Mouse (Mus musculus): ENCODE data around the gene Rae1. TPM values are rescaled to one million over a fixed set of nuclear protein-coding genes. Genes with fewer than 3 reads are reported as not detected.

Gene Rae1
- polyA plus RNA-seq, 1 experiment from 2014 or later, result 156 TPM

- H3K4me1 ChIP-seq (ENCODE audit: control insufficient read depth, insufficient read depth, low read length), result no peaks in the 10 kb centered on the region
- H3K27ac ChIP-seq (ENCODE audit: low read depth, low read length), result no peak overlapping the region
- no peak for ATAC-seq
- no peak overlapping the region for H3K4me2 ChIP-seq (ENCODE audit: low read length)
- no peak overlapping the region for H3K9ac ChIP-seq (ENCODE audit: low read length)
- no peaks in the 10 kb centered on the region for H3K27me3 ChIP-seq (replicated peaks; ENCODE audit: control insufficient read depth, insufficient read depth, low read length)
- no peak for DNase-seq (ENCODE audit: low spot score)
- H3K36me3 ChIP-seq (ENCODE audit: control insufficient read depth, insufficient read depth, low read length), result no peaks in the 10 kb centered on the region
- no peak overlapping the region for H3K4me3 ChIP-seq (ENCODE audit: low read depth, low read length)
- H3K9me3 ChIP-seq (replicated peaks; ENCODE audit: control insufficient read depth, low read length), result no peaks in the 10 kb centered on the region
- 84% methylated on average over 6 of the region's 6 CpGs for WGBS
Observed at GRCm38 (mm10) chr2:173053846-173054245, 53.9 kb downstream of the Rae1 start.

GRCm38 (mm10) chr2:173056303-173056881, 56.5 kb downstream of the Rae1 start:
- Histone ChIP-seq H3K27me3 (replicated peaks; ENCODE audit: control insufficient read depth, insufficient read depth, low read length) (no peaks in the 10 kb centered on the region), H3K27ac (ENCODE audit: low read depth, low read length) (no peak overlapping the region), H3K4me1 (ENCODE audit: control insufficient read depth, insufficient read depth, low read length) (no peaks in the 10 kb centered on the region), H3K9ac (ENCODE audit: low read length) (no peak overlapping the region), H3K9me3 (replicated peaks; ENCODE audit: control insufficient read depth, low read length) (no peaks in the 10 kb centered on the region), H3K36me3 (ENCODE audit: control insufficient read depth, insufficient read depth, low read length) (no peaks in the 10 kb centered on the region), H3K4me2 (ENCODE audit: low read length) (no peak overlapping the region), H3K4me3 (ENCODE audit: low read depth, low read length) (no peak overlapping the region)
- WGBS, result 80% methylated on average over 10 of the region's 10 CpGs
- ATAC-seq, result no peak
- no peak for DNase-seq (ENCODE audit: low spot score)

GRCm38 (mm10) chr2:173056882-173057315, 57.0 kb downstream of the Rae1 start:
- 84% methylated on average over 11 of the region's 11 CpGs for WGBS
- no peak overlapping the region for H3K4me2 ChIP-seq (ENCODE audit: low read length)
- ATAC-seq (no peak), DNase-seq (ENCODE audit: low spot score) (no peak)
- no peak overlapping the region for H3K4me3 ChIP-seq (ENCODE audit: low read depth, low read length)
- no peaks in the 10 kb centered on the region for H3K36me3 ChIP-seq (ENCODE audit: control insufficient read depth, insufficient read depth, low read length)
- H3K9ac ChIP-seq (ENCODE audit: low read length), result no peak overlapping the region
- no peaks in the 10 kb centered on the region for H3K9me3 ChIP-seq (replicated peaks; ENCODE audit: control insufficient read depth, low read length)
- no peaks in the 10 kb centered on the region for H3K27me3 ChIP-seq (replicated peaks; ENCODE audit: control insufficient read depth, insufficient read depth, low read length)
- H3K4me1 ChIP-seq (ENCODE audit: control insufficient read depth, insufficient read depth, low read length), result no peaks in the 10 kb centered on the region
- no peak overlapping the region for H3K27ac ChIP-seq (ENCODE audit: low read depth, low read length)

GRCm38 (mm10) chr2:173057623-173058022, 57.7 kb downstream of the Rae1 start:
- no peaks in the 10 kb centered on the region for H3K36me3 ChIP-seq (ENCODE audit: control insufficient read depth, insufficient read depth, low read length)
- no peak overlapping the region for H3K27ac ChIP-seq (ENCODE audit: low read depth, low read length)
- ATAC-seq (no peak), DNase-seq (ENCODE audit: low spot score) (no peak)
- H3K9ac ChIP-seq (ENCODE audit: low read length), result no peak overlapping the region
- H3K27me3 ChIP-seq (replicated peaks; ENCODE audit: control insufficient read depth, insufficient read depth, low read length), result no peaks in the 10 kb centered on the region
- no peak overlapping the region for H3K4me2 ChIP-seq (ENCODE audit: low read length)
- H3K4me1 ChIP-seq (ENCODE audit: control insufficient read depth, insufficient read depth, low read length), result no peaks in the 10 kb centered on the region
- WGBS, result 85% methylated on average over 10 of the region's 10 CpGs
- H3K4me3 ChIP-seq (ENCODE audit: low read depth, low read length), result no peak overlapping the region
- H3K9me3 ChIP-seq (replicated peaks; ENCODE audit: control insufficient read depth, low read length), result no peaks in the 10 kb centered on the region

GRCm38 (mm10) chr2:173058263-173058662, 58.3 kb downstream of the Rae1 start:
- Histone ChIP-seq H3K36me3 (ENCODE audit: control insufficient read depth, insufficient read depth, low read length) (no peaks in the 10 kb centered on the region), H3K27me3 (replicated peaks; ENCODE audit: control insufficient read depth, insufficient read depth, low read length) (no peaks in the 10 kb centered on the region), H3K4me3 (ENCODE audit: low read depth, low read length) (no peak overlapping the region), H3K4me2 (ENCODE audit: low read length) (no peak overlapping the region), H3K27ac (ENCODE audit: low read depth, low read length) (no peak overlapping the region), H3K9me3 (replicated peaks; ENCODE audit: control insufficient read depth, low read length) (no peaks in the 10 kb centered on the region), H3K4me1 (ENCODE audit: control insufficient read depth, insufficient read depth, low read length) (no peaks in the 10 kb centered on the region), H3K9ac (ENCODE audit: low read length) (no peak overlapping the region)
- 36% methylated on average over 11 of the region's 11 CpGs for WGBS
- DNase-seq (ENCODE audit: low spot score) (no peak), ATAC-seq (no peak)

- Histone ChIP-seq H3K9ac (ENCODE audit: low read length) (no peak overlapping the region), H3K4me1 (ENCODE audit: control insufficient read depth, insufficient read depth, low read length) (no peaks in the 10 kb centered on the region), H3K27ac (ENCODE audit: low read depth, low read length) (no peak overlapping the region), H3K9me3 (replicated peaks; ENCODE audit: control insufficient read depth, low read length) (no peaks in the 10 kb centered on the region), H3K4me3 (ENCODE audit: low read depth, low read length) (no peak overlapping the region), H3K27me3 (replicated peaks; ENCODE audit: control insufficient read depth, insufficient read depth, low read length) (no peaks in the 10 kb centered on the region), H3K4me2 (ENCODE audit: low read length) (no peak overlapping the region), H3K36me3 (ENCODE audit: control insufficient read depth, insufficient read depth, low read length) (no peaks in the 10 kb centered on the region)
- no peak for DNase-seq (ENCODE audit: low spot score)
- no peak for ATAC-seq
- 93% methylated on average over 9 of the region's 9 CpGs for WGBS
Observed at GRCm38 (mm10) chr2:173060450-173060849, 60.5 kb downstream of the Rae1 start.

- Histone ChIP-seq H3K9ac (ENCODE audit: low read length) (no peak overlapping the region), H3K4me2 (ENCODE audit: low read length) (no peak overlapping the region), H3K36me3 (ENCODE audit: control insufficient read depth, insufficient read depth, low read length) (no peaks in the 10 kb centered on the region), H3K4me3 (ENCODE audit: low read depth, low read length) (no peak overlapping the region), H3K9me3 (replicated peaks; ENCODE audit: control insufficient read depth, low read length) (no peaks in the 10 kb centered on the region), H3K4me1 (ENCODE audit: control insufficient read depth, insufficient read depth, low read length) (no peaks in the 10 kb centered on the region), H3K27me3 (replicated peaks; ENCODE audit: control insufficient read depth, insufficient read depth, low read length) (no peaks in the 10 kb centered on the region), H3K27ac (ENCODE audit: low read depth, low read length) (no peak overlapping the region)
- DNase-seq (ENCODE audit: low spot score) (no peak), ATAC-seq (no peak)
- WGBS, result 83% methylated on average over 15 of the region's 15 CpGs
Observed at GRCm38 (mm10) chr2:173061443-173062351, 61.8 kb downstream of the Rae1 start.

GRCm38 (mm10) chr2:173063219-173063618, 63.3 kb downstream of the Rae1 start:
- no peak overlapping the region for H3K27ac ChIP-seq (ENCODE audit: low read depth, low read length)
- no peak for DNase-seq (ENCODE audit: low spot score)
- no peak overlapping the region for H3K4me2 ChIP-seq (ENCODE audit: low read length)
- no peaks in the 10 kb centered on the region for H3K36me3 ChIP-seq (ENCODE audit: control insufficient read depth, insufficient read depth, low read length)
- ATAC-seq, result no peak
- H3K9ac ChIP-seq (ENCODE audit: low read length), result no peak overlapping the region
- H3K4me1 ChIP-seq (ENCODE audit: control insufficient read depth, insufficient read depth, low read length), result no peaks in the 10 kb centered on the region
- no peaks in the 10 kb centered on the region for H3K9me3 ChIP-seq (replicated peaks; ENCODE audit: control insufficient read depth, low read length)
- WGBS, result no CpG with 5 or more reads among the region's 1 CpGs
- no peak overlapping the region for H3K4me3 ChIP-seq (ENCODE audit: low read depth, low read length)
- H3K27me3 ChIP-seq (replicated peaks; ENCODE audit: control insufficient read depth, insufficient read depth, low read length), result no peaks in the 10 kb centered on the region

GRCm38 (mm10) chr2:173064864-173065263, 64.9 kb downstream of the Rae1 start:
- H3K4me1 ChIP-seq (ENCODE audit: control insufficient read depth, insufficient read depth, low read length), result no peaks in the 10 kb centered on the region
- no peak overlapping the region for H3K4me3 ChIP-seq (ENCODE audit: low read depth, low read length)
- DNase-seq (ENCODE audit: low spot score), result no peak
- H3K27me3 ChIP-seq (replicated peaks; ENCODE audit: control insufficient read depth, insufficient read depth, low read length), result no peaks in the 10 kb centered on the region
- no peak overlapping the region for H3K4me2 ChIP-seq (ENCODE audit: low read length)
- no peak for ATAC-seq
- no peak overlapping the region for H3K9ac ChIP-seq (ENCODE audit: low read length)
- H3K9me3 ChIP-seq (replicated peaks; ENCODE audit: control insufficient read depth, low read length), result no peaks in the 10 kb centered on the region
- H3K36me3 ChIP-seq (ENCODE audit: control insufficient read depth, insufficient read depth, low read length), result no peaks in the 10 kb centered on the region
- WGBS, result 84% methylated on average over 2 of the region's 2 CpGs
- H3K27ac ChIP-seq (ENCODE audit: low read depth, low read length), result no peak overlapping the region

All from forebrain, embryonic 14.5 days (tissue).